Mouse (Mus musculus) urinary bladder, adult 18-20 months (tissue): Measurements from ENCODE around the gene Setd4.

ENCODE experiments used
- DNase-seq, 2 experiments: peaks; one replicate each; pipeline ENCODE4 v3.0.0; 2022; ENCODE audit warnings: low spot score in 2 of 2, mixed read lengths in 2 of 2

Gene Setd4

GRCm38 (mm10) chr16:93591450-93592430 is 12.1 kb downstream of the Setd4 start:
- DNase-seq, result no peak

GRCm38 (mm10) chr16:93590915-93591314 is 12.9 kb downstream of the Setd4 start:
- peak; percentile 29 to 36 for DNase-seq

GRCm38 (mm10) chr16:93588281-93588680 is 15.6 kb downstream of the Setd4 start:
- DNase-seq, result no peak

GRCm38 (mm10) chr16:93586382-93586781 is 17.5 kb downstream of the Setd4 start:
- DNase-seq, result no peak

GRCm38 (mm10) chr16:93585703-93586205 is 18.1 kb downstream of the Setd4 start:
- no peak for DNase-seq

- no peak for DNase-seq
These were observed 18.7 kb downstream of the Setd4 start for GRCm38 (mm10) chr16:93584976-93585702.

GRCm38 (mm10) chr16:93581125-93581524 is 22.7 kb downstream of the Setd4 start:
- DNase-seq, result no peak

GRCm38 (mm10) chr16:93578346-93579005 is 25.4 kb downstream of the Setd4 start:
- no peak for DNase-seq

- peak; percentile 45 to 74 for DNase-seq
These were observed 27.3 kb downstream of the Setd4 start for GRCm38 (mm10) chr16:93576412-93577082.

- no peak for DNase-seq
These were observed 28.3 kb downstream of the Setd4 start for GRCm38 (mm10) chr16:93575574-93575973.

- no peak for DNase-seq
These were observed 29.2 kb downstream of the Setd4 start for GRCm38 (mm10) chr16:93574521-93575191.

- DNase-seq, result no peak
These were observed 30.4 kb downstream of the Setd4 start for GRCm38 (mm10) chr16:93573434-93573833.

GRCm38 (mm10) chr16:93572383-93572782 is 31.5 kb downstream of the Setd4 start:
- no peak for DNase-seq

GRCm38 (mm10) chr16:93558499-93558898 is 45.4 kb downstream of the Setd4 start:
- no peak for DNase-seq

- DNase-seq, result no peak
These were observed 46.2 kb downstream of the Setd4 start for GRCm38 (mm10) chr16:93557646-93558045.

GRCm38 (mm10) chr16:93552686-93553513 is 51.0 kb downstream of the Setd4 start:
- DNase-seq, result no peak

GRCm38 (mm10) chr16:93549287-93549686 is 54.6 kb downstream of the Setd4 start:
- DNase-seq, result no peak

- no peak for DNase-seq
These were observed 55.8 kb downstream of the Setd4 start for GRCm38 (mm10) chr16:93548045-93548444.

GRCm38 (mm10) chr16:93547122-93547521 is 56.7 kb downstream of the Setd4 start:
- DNase-seq, result no peak
